Mouse (Mus musculus): ENCODE measurements at regions not wholly inside any gene's neighbourhood (a gene's known extent, or its start where the extent isn't known, plus 50 kb on each side); places are given as distances from the start of the nearest gene placed in this dataset.

- no peak for ATAC-seq (replicated peaks; ENCODE audit: poor library complexity, severe bottlenecking)
Observed at GRCm38 (mm10) chr8:115554185-115554584, 153.4 kb downstream of the Maf start.

GRCm38 (mm10) chr8:115551262-115551661, 156.3 kb downstream of the Maf start:
- ATAC-seq (replicated peaks; ENCODE audit: poor library complexity, severe bottlenecking) = no peak

- ATAC-seq (replicated peaks; ENCODE audit: poor library complexity, severe bottlenecking) = no peak
Observed at GRCm38 (mm10) chr8:115549112-115549511, 158.5 kb downstream of the Maf start.

GRCm38 (mm10) chr8:115544067-115544466, 163.5 kb downstream of the Maf start:
- ATAC-seq (replicated peaks; ENCODE audit: poor library complexity, severe bottlenecking) = no peak

GRCm38 (mm10) chr8:115542935-115543334, 164.7 kb downstream of the Maf start:
- peak; percentile 55 for ATAC-seq (replicated peaks; ENCODE audit: poor library complexity, severe bottlenecking)

- peak; percentile 84 for ATAC-seq (replicated peaks; ENCODE audit: poor library complexity, severe bottlenecking)
Observed at GRCm38 (mm10) chr8:115539600-115539999, 168.0 kb downstream of the Maf start.

GRCm38 (mm10) chr8:115538236-115538635, 169.4 kb downstream of the Maf start:
- no peak for ATAC-seq (replicated peaks; ENCODE audit: poor library complexity, severe bottlenecking)

- ATAC-seq (replicated peaks; ENCODE audit: poor library complexity, severe bottlenecking) = no peak
Observed at GRCm38 (mm10) chr8:115537761-115538160, 169.8 kb downstream of the Maf start.

GRCm38 (mm10) chr8:115536554-115537346, 170.8 kb downstream of the Maf start:
- ATAC-seq (replicated peaks; ENCODE audit: poor library complexity, severe bottlenecking) = no peak

GRCm38 (mm10) chr8:115536001-115536400, 171.6 kb downstream of the Maf start:
- no peak for ATAC-seq (replicated peaks; ENCODE audit: poor library complexity, severe bottlenecking)

- no peak for ATAC-seq (replicated peaks; ENCODE audit: poor library complexity, severe bottlenecking)
Observed at GRCm38 (mm10) chr8:115534030-115534429, 173.6 kb downstream of the Maf start.

GRCm38 (mm10) chr8:115531343-115531742, 176.3 kb downstream of the Maf start:
- ATAC-seq (replicated peaks; ENCODE audit: poor library complexity, severe bottlenecking) = no peak

- peak; percentile 74 for ATAC-seq (replicated peaks; ENCODE audit: poor library complexity, severe bottlenecking)
Observed at GRCm38 (mm10) chr8:115529568-115530342, 177.8 kb downstream of the Maf start.

- ATAC-seq (replicated peaks; ENCODE audit: poor library complexity, severe bottlenecking) = no peak
Observed at GRCm38 (mm10) chr8:115528879-115529278, 178.7 kb downstream of the Maf start.

GRCm38 (mm10) chr8:115525149-115525548, 182.4 kb downstream of the Maf start:
- ATAC-seq (replicated peaks; ENCODE audit: poor library complexity, severe bottlenecking) = no peak

- no peak for ATAC-seq (replicated peaks; ENCODE audit: poor library complexity, severe bottlenecking)
Observed at GRCm38 (mm10) chr8:115524713-115525112, 182.9 kb downstream of the Maf start.

GRCm38 (mm10) chr8:115522527-115522926, 185.1 kb downstream of the Maf start:
- peak; percentile 68 for ATAC-seq (replicated peaks; ENCODE audit: poor library complexity, severe bottlenecking)

GRCm38 (mm10) chr8:115515647-115516046, 191.9 kb downstream of the Maf start:
- ATAC-seq (replicated peaks; ENCODE audit: poor library complexity, severe bottlenecking) = no peak

GRCm38 (mm10) chr8:115514485-115514884, 193.1 kb downstream of the Maf start:
- ATAC-seq (replicated peaks; ENCODE audit: poor library complexity, severe bottlenecking) = no peak

- peak; percentile 33 for ATAC-seq (replicated peaks; ENCODE audit: poor library complexity, severe bottlenecking)
Observed at GRCm38 (mm10) chr8:115507180-115507579, 200.4 kb downstream of the Maf start.

- ATAC-seq (replicated peaks; ENCODE audit: poor library complexity, severe bottlenecking) = peak; percentile 95
Observed at GRCm38 (mm10) chr8:115506741-115507140, 200.9 kb downstream of the Maf start.

GRCm38 (mm10) chr8:115496016-115496415, 211.6 kb downstream of the Maf start:
- no peak for ATAC-seq (replicated peaks; ENCODE audit: poor library complexity, severe bottlenecking)
